Mouse (Mus musculus) cerebellum, adult 2 months (tissue): ENCODE measurements around the gene Epx. TPM values are rescaled to one million over a fixed set of nuclear protein-coding genes. Genes with fewer than 3 reads are reported as not detected.
A peak's percentile ranks its signal among the peaks of the same experiment; 100 is the strongest.
"Not testable (repeated sequence)": the region's sequence is repeated elsewhere in the genome, so short reads cannot be mapped to it uniquely, and the experiment has no call there.

Experiments
- DNase-seq, 2 experiments: peaks; one replicate each; pipeline ENCODE4 v3.0.0; 2021
- H3K27ac ChIP-seq: fragments of 200-500 bp; 2 replicates; pipeline ENCODE4 v1.5.1; 2012; ENCODE audit warnings: low read length, control low read depth, inconsistent platforms; ENCODE audit not compliant: insufficient read depth
- H3K27me3 ChIP-seq: fragments of 200-500 bp; 2 replicates; pipeline ENCODE4 v1.6.1; 2012; ENCODE audit warnings: inconsistent platforms, mild to moderate bottlenecking, low read length, moderate library complexity; ENCODE audit not compliant: control insufficient read depth, insufficient read depth
- H3K4me1 ChIP-seq: fragments of 200-500 bp; 2 replicates; pipeline ENCODE4 v1.6.1; 2011; ENCODE audit warnings: low read length; ENCODE audit not compliant: control insufficient read depth, insufficient read depth
- H3K4me3 ChIP-seq: fragments of 200-500 bp; replicated peaks from 2 replicates; pipeline ENCODE3; 2011; ENCODE audit warnings: mild to moderate bottlenecking, low read depth, low read length, control low read depth; ENCODE audit not compliant: insufficient read depth
- CTCF ChIP-seq: fragments of 200-500 bp; IDR thresholded peaks from 2 replicates; pipeline ENCODE4 v1.5.1; 2011; ENCODE audit warnings: low read depth, mild to moderate bottlenecking, control low read depth, low read length, moderate library complexity, borderline replicate concordance; ENCODE audit not compliant: insufficient read depth
- POLR2A ChIP-seq: fragments of 200-500 bp; IDR thresholded peaks from 2 replicates; pipeline ENCODE4 v1.6.1; 2011; ENCODE audit warnings: low read length, control low read depth, borderline replicate concordance; ENCODE audit not compliant: insufficient read depth
- WGBS: fragments of 180-500 bp; shearing (Covaris S2); methylation state at CpG from one replicate; pipeline ENCODE4 v1.1.7; 2018; 5-methylcytosine and 5-hydroxymethylcytosine counted together
- polyA plus RNA-seq: library from polyadenylated mRNA; depleted of rRNA; stranded (reverse); fragments of >200 nt; gene quantifications from 2 replicates; pipeline ENCODE4 v1.2.3, GENCODE M21; 2012

The Epx gene
- polyA plus RNA-seq, 1 experiment, result 3.0 TPM

DNA sequence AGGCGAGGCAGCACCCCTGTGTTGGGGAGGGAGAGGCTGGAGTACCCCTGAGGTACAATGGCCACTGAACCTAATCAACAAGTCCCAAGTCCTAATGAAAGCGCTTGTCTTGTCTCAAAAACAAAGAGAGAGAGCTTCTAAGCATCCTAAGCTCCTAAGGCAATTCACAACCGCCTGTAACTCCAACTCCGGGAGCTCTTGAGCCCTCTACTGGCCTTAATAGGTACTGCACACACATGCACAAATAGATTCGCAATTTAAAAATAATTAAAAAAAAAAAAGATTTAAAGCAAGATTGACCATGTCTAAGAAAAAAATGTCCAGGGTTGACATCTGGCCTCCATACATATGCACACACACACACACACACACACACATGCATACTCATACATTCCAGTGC, 8.2 kb upstream of the Epx start:
- H3K4me1 ChIP-seq, result no peaks in the 10 kb centered on the region
- H3K27ac ChIP-seq, result no peak overlapping the region
- DNase-seq, result no peak
- H3K4me3 ChIP-seq, result no peak overlapping the region
- 35% methylated on average over 5 of the region's 5 CpGs for WGBS
- H3K27me3 ChIP-seq, result no peaks in the 10 kb centered on the region
- no peak for TF ChIP-seq POLR2A
- peak; percentile 31; the same call in 1 of the 2 replicates for TF ChIP-seq CTCF

GRCm38 (mm10) chr11:87881714-87882113, 6.4 kb upstream of the Epx start:
- no peak overlapping the region for H3K27ac ChIP-seq
- no peak overlapping the region for H3K4me3 ChIP-seq
- no peaks in the 10 kb centered on the region for H3K27me3 ChIP-seq
- no peak for DNase-seq
- no peak for TF ChIP-seq CTCF
- no peak for TF ChIP-seq POLR2A
- 63% methylated on average over 4 of the region's 4 CpGs for WGBS
- H3K4me1 ChIP-seq, result no peaks in the 10 kb centered on the region

DNA sequence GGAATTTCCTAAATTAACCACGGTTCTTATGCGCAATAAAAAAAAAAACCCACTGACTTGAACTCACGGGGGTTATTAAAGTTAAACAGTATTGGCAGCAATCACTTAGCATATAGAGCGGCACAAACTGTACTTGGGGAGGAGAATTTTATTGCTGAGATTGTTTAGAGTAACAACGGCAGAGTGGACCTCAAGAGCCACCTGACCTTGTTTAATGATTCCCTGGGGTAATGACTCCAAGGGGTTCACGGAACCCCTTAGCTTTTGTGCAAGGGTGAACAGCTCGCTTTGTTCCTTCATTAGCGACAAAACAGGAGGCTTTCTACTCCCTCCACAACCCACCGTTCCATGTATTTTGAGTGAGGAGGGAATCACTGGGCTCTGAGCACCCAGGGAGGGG, 4.5 kb upstream of the Epx start:
- Histone ChIP-seq H3K27me3 (no peaks in the 10 kb centered on the region), H3K27ac (no peak overlapping the region), H3K4me1 (no peaks in the 10 kb centered on the region), H3K4me3 (no peak overlapping the region)
- 75% methylated on average over 9 of the region's 9 CpGs for WGBS
- TF ChIP-seq CTCF (no peak), POLR2A (no peak)
- DNase-seq, result no peak

DNA sequence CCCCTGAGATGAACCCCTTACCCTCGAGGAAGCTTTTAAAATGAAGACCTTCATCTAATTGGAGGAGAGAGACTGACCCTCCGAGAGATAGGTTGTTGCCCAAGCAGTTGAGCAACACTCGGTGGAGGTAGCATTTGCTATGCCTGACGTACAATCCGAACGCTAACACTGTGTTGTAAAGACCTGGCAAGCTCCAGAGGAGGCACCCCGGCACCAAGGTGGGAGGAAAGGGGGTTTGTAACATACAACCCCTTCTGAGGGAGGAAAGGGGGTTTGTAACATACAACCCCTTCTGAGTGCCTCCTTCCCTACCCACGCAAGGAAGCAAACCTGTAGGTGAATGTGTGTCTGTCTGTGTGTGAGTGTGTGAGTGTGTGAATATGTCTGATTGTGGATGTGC, 3.6 kb downstream of the Epx start:
- H3K27ac ChIP-seq, result no peak overlapping the region
- H3K4me1 ChIP-seq, result no peaks in the 10 kb centered on the region
- WGBS, result 26% methylated on average over 8 of the region's 8 CpGs
- no peaks in the 10 kb centered on the region for H3K27me3 ChIP-seq
- DNase-seq, result no peak
- TF ChIP-seq POLR2A (no peak), CTCF (no peak)
- H3K4me3 ChIP-seq, result no peak overlapping the region

- no peak overlapping the region for H3K27ac ChIP-seq
- H3K27me3 ChIP-seq, result no peaks in the 10 kb centered on the region
- H3K4me3 ChIP-seq, result no peak overlapping the region
- 84% methylated on average over 2 of the region's 2 CpGs for WGBS
- DNase-seq, result no peak
- no peaks in the 10 kb centered on the region for H3K4me1 ChIP-seq
- TF ChIP-seq POLR2A (no peak), CTCF (no peak)
Observed at GRCm38 (mm10) chr11:87870096-87870495, 5.2 kb downstream of the Epx start.

DNA sequence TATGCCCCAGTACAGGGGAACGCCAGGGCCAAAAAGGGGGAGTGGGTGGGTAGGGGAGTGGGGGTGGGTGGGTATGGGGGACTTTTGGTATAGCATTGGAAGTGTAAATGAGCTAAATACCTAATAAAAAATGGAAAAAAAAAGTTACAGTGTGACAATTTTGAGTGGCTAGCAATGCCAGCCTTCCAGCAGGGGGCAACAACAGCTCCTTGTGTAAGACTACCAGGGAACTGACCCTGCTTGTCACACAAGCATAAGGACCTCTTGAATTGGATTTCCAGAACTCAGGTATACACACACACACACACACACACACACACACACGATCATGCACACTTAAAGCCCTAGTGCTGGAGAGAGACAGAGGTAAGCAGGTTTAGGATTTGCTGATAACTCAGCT, 8.4 kb downstream of the Epx start:
- not testable (repeated sequence) for H3K27me3 ChIP-seq, H3K4me1 ChIP-seq, H3K4me3 ChIP-seq, DNase-seq, H3K27ac ChIP-seq
- 89% methylated on average over 1 of the region's 2 CpGs for WGBS

GRCm38 (mm10) chr11:87862805-87863204, 12.5 kb downstream of the Epx start:
- Histone ChIP-seq H3K4me1 (no peaks in the 10 kb centered on the region), H3K27ac (no peak overlapping the region), H3K4me3 (no peak overlapping the region), H3K27me3 (no peaks in the 10 kb centered on the region)
- 92% methylated on average over 13 of the region's 13 CpGs for WGBS
- TF ChIP-seq POLR2A (no peak), CTCF (no peak)
- no peak for DNase-seq

GRCm38 (mm10) chr11:87860426-87860825, 14.9 kb downstream of the Epx start:
- TF ChIP-seq CTCF (no peak), POLR2A (no peak)

DNA sequence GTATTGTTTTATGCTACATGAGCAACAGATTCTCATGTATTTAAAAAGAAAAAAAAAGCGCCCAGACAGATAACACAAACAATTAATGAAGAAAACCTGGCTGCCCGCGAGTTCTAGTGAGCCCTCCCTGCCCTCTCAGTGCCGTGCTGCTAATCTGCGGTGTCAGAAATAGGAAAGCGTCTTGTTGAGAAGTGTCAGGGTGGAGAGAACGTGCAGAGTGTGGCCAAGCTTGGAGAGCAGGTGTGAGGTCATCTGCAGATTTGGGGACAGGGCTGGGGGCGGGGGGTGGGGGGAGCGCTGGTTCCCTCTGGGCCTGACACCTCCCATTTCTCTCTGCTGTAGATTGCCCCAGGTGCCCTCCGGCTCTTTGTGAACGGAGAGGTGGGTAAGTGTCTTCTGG, 16.1 kb downstream of the Epx start:
- H3K4me1 ChIP-seq, result no peaks in the 10 kb centered on the region
- no peak for DNase-seq
- no peak overlapping the region for H3K27ac ChIP-seq
- H3K27me3 ChIP-seq, result no peaks in the 10 kb centered on the region
- TF ChIP-seq POLR2A, result no peak
- no peak for TF ChIP-seq CTCF
- 86% methylated on average over 11 of the region's 11 CpGs for WGBS
- H3K4me3 ChIP-seq, result no peak overlapping the region

More at GRCm38 (mm10) chr11:87860426-87860825, 14.9 kb downstream of the Epx start:
- Histone ChIP-seq H3K27me3 (no peaks in the 10 kb centered on the region), H3K4me1 (no peaks in the 10 kb centered on the region), H3K27ac (no peak overlapping the region), H3K4me3 (no peak overlapping the region)
- WGBS, result 68% methylated on average over 9 of the region's 9 CpGs
- no peak for DNase-seq
